Mouse (Mus musculus) lung, postnatal 14 days (tissue): ENCODE measurements at regions not wholly inside any gene's neighbourhood (a gene's known extent, or its start where the extent isn't known, plus 50 kb on each side); places are given as distances from the start of the nearest gene placed in this dataset.

Source experiments
- DNase-seq: peaks from one replicate; pipeline ENCODE4 v3.0.0; 2021

DNA sequence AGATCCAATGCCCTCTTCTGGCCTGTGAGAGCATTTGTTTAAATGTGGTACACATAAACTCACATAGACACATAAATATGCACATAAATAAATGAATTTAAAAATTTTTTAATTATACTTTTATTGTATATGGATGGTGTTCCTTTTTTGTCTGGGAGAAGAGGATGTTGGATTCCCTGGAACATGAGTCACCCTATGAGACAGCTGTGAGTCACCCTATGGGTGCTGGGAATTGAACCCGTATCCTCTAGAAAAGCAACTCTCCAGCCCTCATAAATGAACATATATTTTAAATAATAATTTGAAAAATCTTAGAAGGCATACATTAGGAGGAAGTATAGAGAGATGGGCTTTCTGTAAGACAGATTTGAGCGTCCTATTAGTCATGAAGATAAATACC is 76.1 kb upstream of the Dynlt3 start:
- DNase-seq, result no peak

DNA sequence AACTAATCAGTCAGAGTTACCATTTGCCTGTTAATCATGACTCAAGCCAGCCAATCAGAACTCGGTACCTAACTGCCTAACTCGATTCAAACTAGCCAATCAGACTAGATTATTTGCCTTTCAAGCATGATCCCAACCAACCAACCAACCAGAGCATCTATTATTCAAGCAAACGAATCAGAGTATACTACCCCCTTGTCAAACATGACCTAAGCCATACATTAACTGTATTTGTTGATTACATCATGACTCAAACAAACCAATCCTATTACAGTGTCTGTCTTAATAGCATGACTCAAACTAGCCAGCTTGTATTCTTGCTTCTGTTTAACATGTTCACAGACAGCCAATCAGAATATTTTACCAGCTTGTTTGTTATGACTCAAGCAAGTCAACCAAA is 79.7 kb upstream of the Dynlt3 start:
- no peak for DNase-seq

DNA sequence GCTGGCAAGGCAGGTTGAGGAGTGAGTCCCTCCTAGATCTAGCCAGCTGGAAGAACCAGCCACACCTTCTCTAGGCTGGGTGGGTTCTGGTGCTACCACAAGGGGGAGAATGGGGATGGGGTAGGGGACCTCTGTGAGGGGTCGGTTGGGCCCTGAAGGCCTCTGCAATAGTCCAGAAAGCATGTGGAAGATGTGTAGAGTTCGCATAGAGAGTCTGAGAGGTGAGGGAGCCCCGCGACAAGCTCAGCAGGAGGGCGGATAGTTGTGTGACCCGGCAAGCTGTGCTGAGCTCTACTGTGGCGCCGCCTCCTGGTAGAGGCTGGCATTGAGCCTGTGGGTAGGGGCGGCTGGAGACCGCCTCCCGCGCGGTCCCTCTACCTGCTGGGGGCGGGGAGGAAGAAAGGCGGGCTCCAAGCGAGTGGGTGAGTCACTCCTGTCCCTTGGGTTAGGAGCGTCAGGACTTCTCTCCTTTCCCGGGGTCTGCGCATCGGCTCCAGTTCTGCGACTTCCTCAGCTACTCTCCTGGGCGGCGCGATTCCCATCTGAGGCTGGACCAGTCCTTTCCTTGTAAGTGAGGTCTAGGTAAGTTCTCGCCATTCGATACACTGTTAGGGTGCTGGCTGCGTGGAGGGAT is 84.6 kb upstream of the Dynlt3 start:
- DNase-seq, result peak; percentile 41

DNA sequence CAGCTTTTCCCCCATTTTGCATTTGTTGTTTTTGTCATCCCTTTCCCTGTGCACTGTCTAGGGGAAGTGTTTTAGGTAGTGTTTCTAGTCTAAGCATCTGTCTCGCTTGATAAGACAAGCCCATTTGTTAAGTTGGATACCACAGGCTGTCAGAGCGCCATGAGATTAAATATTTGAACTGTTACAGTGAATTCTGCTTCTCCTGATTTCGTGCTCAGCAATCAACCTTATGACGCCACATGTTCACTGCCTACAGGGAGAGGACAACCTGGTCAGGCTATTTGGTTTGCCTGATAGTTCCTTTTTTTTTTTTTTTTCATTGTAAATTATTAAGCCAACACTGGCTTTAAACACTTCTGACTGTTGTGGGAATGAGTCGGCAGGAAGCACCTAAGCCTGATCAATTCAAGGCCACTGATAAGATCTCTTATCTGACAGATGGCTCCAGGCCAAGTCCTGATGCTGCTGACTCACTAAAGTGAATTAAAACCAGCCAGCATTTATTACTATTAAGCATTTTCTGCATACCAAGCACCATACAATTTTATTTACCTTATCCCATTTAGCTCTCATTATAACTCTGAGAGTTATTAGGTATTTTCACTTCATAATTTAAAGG is 90.3 kb upstream of the Dynlt3 start:
- DNase-seq, result no peak

DNA sequence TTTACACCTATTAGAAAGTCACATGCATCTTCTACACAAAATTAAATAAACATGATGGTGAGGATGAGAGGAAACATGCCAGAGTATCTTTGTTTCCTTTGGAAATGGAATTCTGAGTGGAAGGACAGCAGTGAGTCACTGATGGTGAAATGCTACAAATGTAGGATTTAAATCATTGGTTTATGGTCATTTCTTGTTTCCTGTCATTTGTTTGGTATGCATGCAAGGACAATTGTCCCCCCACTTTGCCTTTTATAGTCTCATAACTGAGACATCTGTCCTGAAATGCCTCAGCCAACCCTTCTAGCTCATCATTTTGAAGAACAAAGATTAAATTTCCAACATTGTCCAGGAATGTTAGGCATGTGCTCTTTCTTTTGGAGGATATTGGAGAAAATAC is 77.2 kb upstream of the Hypm start:
- no peak for DNase-seq

DNA sequence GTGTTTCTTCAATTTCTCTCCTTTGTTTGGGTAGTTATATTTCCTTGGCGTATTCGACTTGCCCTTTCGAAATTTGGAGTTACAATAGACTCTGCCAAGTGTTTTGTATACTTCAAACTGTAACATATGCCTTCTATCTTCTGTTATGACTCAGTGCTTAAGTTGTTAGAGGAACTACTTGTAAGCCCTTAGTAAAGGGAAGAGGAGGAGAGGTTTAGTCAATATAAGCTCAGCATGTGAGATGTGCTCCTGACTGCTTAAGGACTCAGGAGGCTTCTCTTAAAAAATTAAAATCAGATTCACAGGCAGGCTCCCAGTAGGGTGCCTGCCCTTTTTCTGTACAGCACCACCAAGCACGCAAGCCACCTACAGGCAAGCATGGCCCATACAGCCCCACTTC is 69.2 kb upstream of the Hypm start:
- DNase-seq, result no peak

DNA sequence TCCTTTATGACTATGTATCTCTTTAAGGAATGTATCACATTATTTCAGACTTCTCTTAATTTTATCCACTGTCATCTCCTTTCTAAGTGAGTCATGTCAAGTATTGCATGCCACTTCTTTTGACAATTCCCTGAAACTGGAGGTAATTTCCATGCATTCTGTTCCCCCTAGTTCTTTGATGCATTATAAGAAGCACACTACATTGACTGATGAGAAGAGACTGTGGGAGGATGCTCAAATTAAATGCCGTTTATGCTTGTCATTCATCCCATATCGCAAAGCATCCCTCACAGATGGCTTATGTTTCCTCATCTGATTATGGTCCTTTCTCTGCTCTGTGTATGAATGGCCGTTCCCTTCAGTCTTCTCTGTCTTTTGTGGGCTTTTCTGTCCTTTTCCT is 57.2 kb upstream of the Hypm start:
- no peak for DNase-seq
